Mouse (Mus musculus) E14TG2a.4 (cell line): ENCODE data around the gene Tmem183a.

Experiments
- CTCF ChIP-seq: conservative IDR thresholded peaks from 2 replicates; pipeline ENCODE4 v1.5.1; 2014; ENCODE audit warnings: low read length
- NANOG ChIP-seq: IDR thresholded peaks from 2 replicates; pipeline ENCODE4 v1.6.1; 2014; ENCODE audit warnings: borderline replicate concordance, low read length, mixed read lengths
- POU5F1 ChIP-seq: IDR thresholded peaks from 2 replicates; pipeline ENCODE4 v1.6.1; 2014; ENCODE audit warnings: low read length, borderline replicate concordance

- TF ChIP-seq CTCF, result no peak
- TF ChIP-seq POU5F1, result no peak
- TF ChIP-seq NANOG, result no peak
These were observed 43.5 kb downstream of the Tmem183a start for GRCm38 (mm10) chr1:134318261-134318660.
